Mouse (Mus musculus): ENCODE measurements around the gene Syngr1.

GRCm38 (mm10) chr15:80105490-80106410 lies 14.6 kb downstream of the Syngr1 start:
- TF ChIP-seq MEF2A (IDR thresholded peaks at IDR 0.05; ENCODE audit: borderline replicate concordance, low read depth, low read length) (no peak), EP300 (IDR thresholded peaks at IDR 0.05; ENCODE audit: low read length) (no peak), ETS1 (conservative IDR thresholded peaks at IDR 0.05; ENCODE audit: low read depth, low read length) (no peak), CTCF (conservative IDR thresholded peaks at IDR 0.05 in 1 of 2, IDR thresholded peaks at IDR 0.05 in 1 of 2; ENCODE audit: low read depth in 2 of 2, low read length in 2 of 2) (peak in 1 of 2 experiments; percentile 19; a peak in 1 of 4 replicates), ZKSCAN1 (IDR thresholded peaks at IDR 0.05; ENCODE audit: borderline replicate concordance, low read depth, low read length) (no peak)
